Mouse (Mus musculus) G1E (cell line): Measurements from ENCODE around the gene Sub1.

Experiments used
- CTCF ChIP-seq: IDR thresholded peaks from 2 replicates; pipeline ENCODE4 v1.5.1; 2012; ENCODE audit warnings: low read depth, low read length, inconsistent platforms, mixed read lengths
- GATA1 ChIP-seq: IDR thresholded peaks from 2 replicates; pipeline ENCODE4 v1.6.1; 2012; ENCODE audit warnings: borderline replicate concordance, low read length, inconsistent platforms, mixed read lengths
- TAL1 ChIP-seq: conservative IDR thresholded peaks from 2 replicates; pipeline ENCODE4 v1.6.1; 2012; ENCODE audit warnings: low read depth, low read length, inconsistent platforms, mixed read lengths

DNA sequence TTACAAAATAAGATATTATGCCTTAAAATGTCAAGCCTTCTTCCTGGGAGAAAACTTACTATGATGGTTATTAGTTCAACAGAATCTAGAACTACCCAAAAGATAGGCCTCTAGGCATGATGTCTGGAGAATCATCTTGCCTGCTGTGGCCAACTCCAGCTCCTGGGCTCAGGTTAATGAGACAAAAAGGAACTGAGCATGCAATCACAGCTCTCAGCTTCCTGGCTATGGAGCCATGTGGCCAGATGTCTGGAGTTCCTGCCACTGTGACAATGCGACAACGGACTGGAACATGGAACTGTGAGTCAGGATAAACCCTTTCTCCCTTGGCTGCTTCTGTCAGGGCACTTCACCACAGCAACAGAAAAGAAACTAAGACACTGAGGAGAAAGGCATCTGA lies 14.8 kb downstream of the Sub1 start:
- TF ChIP-seq CTCF: no peak
- TF ChIP-seq TAL1: no peak
- TF ChIP-seq GATA1: no peak
